Mouse (Mus musculus) olfactory bulb, adult 2 months (tissue): ENCODE measurements at regions not wholly inside any gene's neighbourhood (a gene's known extent, or its start where the extent isn't known, plus 50 kb on each side); places are given as distances from the start of the nearest gene placed in this dataset.

ENCODE experiments used
- H3K27ac ChIP-seq: fragments of 200-500 bp; 2 replicates; pipeline ENCODE4 v1.5.1; 2012; ENCODE audit warnings: low read depth, low read length; ENCODE audit not compliant: insufficient read depth
- H3K4me1 ChIP-seq: fragments of 200-500 bp; 2 replicates; pipeline ENCODE4 v1.6.1; 2012; ENCODE audit warnings: low read length; ENCODE audit not compliant: control insufficient read depth, insufficient read depth
- H3K4me3 ChIP-seq: fragments of 200-500 bp; 2 replicates; pipeline ENCODE4 v1.5.1; 2012; ENCODE audit warnings: mild to moderate bottlenecking, low read depth, low read length, moderate library complexity; ENCODE audit not compliant: insufficient read depth
- CTCF ChIP-seq: fragments of 200-500 bp; IDR thresholded peaks from 2 replicates; pipeline ENCODE4 v1.5.1; 2012; ENCODE audit warnings: low read depth, mild to moderate bottlenecking, low read length, moderate library complexity; ENCODE audit not compliant: insufficient read depth
- POLR2A ChIP-seq: fragments of 200-500 bp; IDR thresholded peaks from 2 replicates; pipeline ENCODE4 v1.6.1; 2012; ENCODE audit warnings: mild to moderate bottlenecking, low read depth, low read length, moderate library complexity; ENCODE audit not compliant: insufficient read depth
- whole genome bisulfite sequencing: fragments of 180-500 bp; shearing (Covaris S2); methylation state at CpG from one replicate; pipeline ENCODE4 v1.1.7; 2018; 5-methylcytosine and 5-hydroxymethylcytosine counted together

GRCm38 (mm10) chr9:61091036-61091435 is 281.1 kb upstream of the Tle3 start:
- no peak overlapping the region for H3K4me3 ChIP-seq
- no peak for TF ChIP-seq CTCF
- no peaks in the 10 kb centered on the region for H3K4me1 ChIP-seq
- no peak overlapping the region for H3K27ac ChIP-seq
- 92% methylated on average over 2 of the region's 2 CpGs for WGBS

GRCm38 (mm10) chr9:61092834-61093479 is 279.2 kb upstream of the Tle3 start:
- 43% methylated on average over 13 of the region's 13 CpGs for WGBS
- Histone ChIP-seq H3K27ac (no peak overlapping the region), H3K4me3 (no peak overlapping the region), H3K4me1 (no peaks in the 10 kb centered on the region)
- no peak for TF ChIP-seq POLR2A
- no peak for TF ChIP-seq CTCF

- H3K4me3 ChIP-seq, result no peak overlapping the region
- no peak for TF ChIP-seq POLR2A
- no peak for TF ChIP-seq CTCF
- no peak overlapping the region for H3K27ac ChIP-seq
- WGBS, result 73% methylated on average over 2 of the region's 2 CpGs
- no peaks in the 10 kb centered on the region for H3K4me1 ChIP-seq
Measured at GRCm38 (mm10) chr9:61095069-61095775, 276.9 kb upstream of the Tle3 start.

- 88% methylated on average over 7 of the region's 7 CpGs for WGBS
- peaks cover 2% of the 10 kb centered on the region for H3K4me1 ChIP-seq
- TF ChIP-seq POLR2A (no peak), CTCF (no peak)
- H3K4me3 ChIP-seq, result no peak overlapping the region
- H3K27ac ChIP-seq, result no peak overlapping the region
Measured at GRCm38 (mm10) chr9:61101741-61102450, 270.3 kb upstream of the Tle3 start.

GRCm38 (mm10) chr9:61102451-61103358 is 269.5 kb upstream of the Tle3 start:
- H3K27ac ChIP-seq, result no peak overlapping the region
- 75% methylated on average over 24 of the region's 24 CpGs for WGBS
- H3K4me1 ChIP-seq, result peaks cover 2% of the 10 kb centered on the region
- TF ChIP-seq CTCF, result no peak
- TF ChIP-seq POLR2A, result no peak
- no peak overlapping the region for H3K4me3 ChIP-seq

GRCm38 (mm10) chr9:61105550-61106280 is 266.5 kb upstream of the Tle3 start:
- WGBS, result 68% methylated on average over 15 of the region's 15 CpGs
- Histone ChIP-seq H3K4me3 (no peak overlapping the region), H3K4me1 (peaks cover 2% of the 10 kb centered on the region), H3K27ac (no peak overlapping the region)
- TF ChIP-seq POLR2A (no peak), CTCF (no peak)

- Histone ChIP-seq H3K27ac (no peak overlapping the region), H3K4me3 (no peak overlapping the region), H3K4me1 (peaks cover 5% of the 10 kb centered on the region)
- 95% methylated on average over 5 of the region's 5 CpGs for WGBS
- no peak for TF ChIP-seq POLR2A
- TF ChIP-seq CTCF, result no peak
Measured at GRCm38 (mm10) chr9:61109519-61110285, 262.5 kb upstream of the Tle3 start.
